Mouse (Mus musculus) ES-Bruce4 (cell line): ENCODE results near the gene Ryr1. TPM values are rescaled to one million over a fixed set of nuclear protein-coding genes. Genes with fewer than 3 reads are reported as not detected.

ENCODE experiments used
- H3K27ac ChIP-seq: 2 replicates; pipeline ENCODE4 v1.5.1; 2012; ENCODE audit warnings: low read length, inconsistent platforms; ENCODE audit not compliant: insufficient read depth
- H3K27me3 ChIP-seq: 2 replicates; pipeline ENCODE4 v1.6.1; 2012; ENCODE audit warnings: mild to moderate bottlenecking, low read length, inconsistent platforms; ENCODE audit not compliant: control insufficient read depth, poor library complexity, insufficient read depth, severe bottlenecking
- H3K36me3 ChIP-seq: 2 replicates; pipeline ENCODE4 v1.6.1; 2012; ENCODE audit warnings: inconsistent platforms, mild to moderate bottlenecking, low read length, moderate library complexity; ENCODE audit not compliant: control insufficient read depth, poor library complexity, insufficient read depth, severe bottlenecking
- H3K4me1 ChIP-seq: one replicate; pipeline ENCODE4 v1.8.1; 2011; ENCODE audit warnings: low read length; ENCODE audit not compliant: control insufficient read depth, insufficient read depth
- H3K4me3 ChIP-seq: 2 replicates; pipeline ENCODE4 v1.5.1; 2011; ENCODE audit warnings: low read depth, mild to moderate bottlenecking, low read length
- H3K9ac ChIP-seq: 2 replicates; pipeline ENCODE4 v1.6.1; 2012; ENCODE audit warnings: low read depth, mild to moderate bottlenecking, inconsistent platforms; ENCODE audit not compliant: poor library complexity, severe bottlenecking
- H3K9me3 ChIP-seq: replicated peaks from 2 replicates; pipeline ENCODE4 v1.6.1; 2012; ENCODE audit warnings: mild to moderate bottlenecking, low read length, inconsistent platforms; ENCODE audit not compliant: control insufficient read depth, poor library complexity, insufficient read depth, severe bottlenecking
- CTCF ChIP-seq: IDR thresholded peaks from one replicate; pipeline ENCODE4 v1.8.1; 2011; ENCODE audit warnings: low read depth, low read length
- EP300 ChIP-seq: IDR thresholded peaks from 2 replicates; pipeline ENCODE4 v1.6.1; 2011; ENCODE audit warnings: low read depth, low read length; ENCODE audit not compliant: insufficient read depth
- POLR2A ChIP-seq: IDR thresholded peaks from one replicate; pipeline ENCODE4 v1.8.1; 2011; ENCODE audit warnings: low read length; ENCODE audit not compliant: insufficient read depth
- polyA plus RNA-seq: library from polyadenylated mRNA; stranded (reverse); fragments of >200 nt; gene quantifications from 2 replicates; pipeline ENCODE4 v1.2.4, GENCODE M21; 2011; ENCODE audit warnings: low read depth; ENCODE audit not compliant: missing spikeins, insufficient read depth, insufficient read length

The Ryr1 gene
- 8.4 and 10.3 TPM in 2 replicates for polyA plus RNA-seq

DNA sequence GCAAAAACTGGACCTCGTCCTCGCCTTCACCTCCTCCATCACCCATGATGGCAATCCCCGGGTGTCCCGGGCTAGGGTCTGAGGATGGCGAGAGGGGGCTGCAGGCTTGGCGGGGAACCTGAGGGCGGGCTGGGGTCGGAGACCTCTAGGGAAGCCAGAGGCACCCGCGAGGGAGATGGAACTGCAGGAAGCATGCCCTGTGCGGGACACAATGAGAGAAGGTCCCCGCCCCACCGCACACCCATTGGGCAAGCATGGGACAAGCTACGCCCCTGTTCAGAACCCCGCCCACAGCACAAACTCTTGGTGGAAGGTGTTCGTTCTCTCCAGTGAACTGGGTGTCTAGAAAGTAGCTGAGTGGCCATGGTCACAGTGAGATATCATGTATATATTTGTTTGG lies at the start of gene Ryr1:
TSS of gene Ryr1 (minus strand) at position 210 of the 400 bp plus-strand sequence.
- H3K4me1 ChIP-seq: peaks cover 8% of the 10 kb centered on the region
- TF ChIP-seq POLR2A (peak; percentile 77), EP300 (no peak)
- H3K9me3 ChIP-seq: no peaks in the 10 kb centered on the region
- no peaks in the 10 kb centered on the region for H3K36me3 ChIP-seq
- no peaks in the 10 kb centered on the region for H3K27me3 ChIP-seq
- H3K27ac ChIP-seq: peak within 1 kb of the TSS; percentile 74
- peak within 1 kb of the TSS; percentile 61 for H3K9ac ChIP-seq
- H3K4me3 ChIP-seq: peak within 1 kb of the TSS; percentile 79

DNA sequence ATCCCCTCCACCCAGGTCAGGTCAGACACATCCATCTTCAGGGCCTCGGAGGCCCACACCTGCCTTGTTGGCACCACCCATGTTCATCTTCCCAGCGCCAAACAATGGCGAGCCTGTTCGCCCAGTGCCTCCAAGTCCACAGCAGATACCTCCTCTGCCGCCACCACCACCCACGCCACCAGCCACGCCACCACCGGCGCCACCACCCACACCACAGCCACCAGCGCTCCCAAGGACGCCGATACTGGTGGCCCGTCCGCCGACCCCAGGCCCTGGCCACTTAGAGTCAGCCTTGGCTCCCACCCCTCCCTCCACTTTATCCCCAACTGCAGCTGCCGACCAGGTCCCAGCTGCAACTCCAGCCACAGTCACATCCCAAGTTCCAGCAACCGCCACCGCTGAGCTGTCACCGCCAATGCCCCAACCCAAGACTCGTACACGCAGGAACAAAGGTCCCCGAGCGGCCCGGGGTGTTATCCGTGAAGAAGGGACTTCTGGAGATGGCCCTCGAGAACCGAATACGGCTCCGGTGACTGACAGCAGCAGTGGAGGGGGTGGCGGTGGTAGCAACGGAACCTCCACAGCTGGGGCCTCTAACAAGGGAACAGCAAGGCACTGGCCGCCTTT lies 47.5 kb upstream of the Ryr1 start:
- Histone ChIP-seq H3K36me3 (peaks cover 13% of the 10 kb centered on the region), H3K27me3 (no peaks in the 10 kb centered on the region), H3K9ac (no peak overlapping the region), H3K9me3 (no peaks in the 10 kb centered on the region), H3K4me1 (no peaks in the 10 kb centered on the region), H3K27ac (no peak overlapping the region), H3K4me3 (no peak overlapping the region)
- TF ChIP-seq POLR2A: no peak
- no peak for TF ChIP-seq EP300
- TF ChIP-seq CTCF: no peak

DNA sequence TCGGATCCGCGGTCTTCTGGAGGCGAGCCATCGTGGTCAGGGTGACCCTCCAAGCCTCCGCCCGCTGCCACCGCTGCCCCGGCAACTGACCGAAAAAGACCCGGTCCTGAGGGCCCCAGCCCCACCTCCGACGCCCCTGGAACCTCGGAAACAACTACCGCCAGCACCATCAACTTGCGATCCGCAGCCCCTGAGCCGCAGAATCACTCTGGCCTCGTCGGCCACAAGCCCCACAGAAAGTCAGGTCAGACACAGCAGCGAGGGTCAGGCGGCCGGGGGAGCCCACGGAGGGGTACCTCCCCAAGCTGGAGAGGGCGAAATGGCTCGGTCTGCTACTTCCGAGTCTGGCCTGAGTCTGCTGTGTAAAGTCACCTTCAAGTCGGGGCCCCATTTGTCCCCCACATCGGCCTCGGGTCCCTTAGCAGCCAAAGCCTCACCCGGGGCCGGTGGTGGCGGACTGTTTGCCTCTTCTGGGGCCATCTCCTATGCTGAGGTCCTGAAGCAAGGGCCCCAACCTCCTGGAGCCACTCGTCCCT lies 46.7 kb upstream of the Ryr1 start:
- H3K36me3 ChIP-seq: peaks cover 13% of the 10 kb centered on the region
- H3K9me3 ChIP-seq: no peaks in the 10 kb centered on the region
- peak overlapping the region; percentile 6; the same call in 1 of the 2 replicates for H3K4me3 ChIP-seq
- H3K27ac ChIP-seq: no peak overlapping the region
- no peaks in the 10 kb centered on the region for H3K27me3 ChIP-seq
- peaks cover 2% of the 10 kb centered on the region for H3K4me1 ChIP-seq
- TF ChIP-seq CTCF (no peak), EP300 (no peak), POLR2A (no peak)
- H3K9ac ChIP-seq: peak overlapping the region; percentile 6; the same call in 1 of the 2 replicates

DNA sequence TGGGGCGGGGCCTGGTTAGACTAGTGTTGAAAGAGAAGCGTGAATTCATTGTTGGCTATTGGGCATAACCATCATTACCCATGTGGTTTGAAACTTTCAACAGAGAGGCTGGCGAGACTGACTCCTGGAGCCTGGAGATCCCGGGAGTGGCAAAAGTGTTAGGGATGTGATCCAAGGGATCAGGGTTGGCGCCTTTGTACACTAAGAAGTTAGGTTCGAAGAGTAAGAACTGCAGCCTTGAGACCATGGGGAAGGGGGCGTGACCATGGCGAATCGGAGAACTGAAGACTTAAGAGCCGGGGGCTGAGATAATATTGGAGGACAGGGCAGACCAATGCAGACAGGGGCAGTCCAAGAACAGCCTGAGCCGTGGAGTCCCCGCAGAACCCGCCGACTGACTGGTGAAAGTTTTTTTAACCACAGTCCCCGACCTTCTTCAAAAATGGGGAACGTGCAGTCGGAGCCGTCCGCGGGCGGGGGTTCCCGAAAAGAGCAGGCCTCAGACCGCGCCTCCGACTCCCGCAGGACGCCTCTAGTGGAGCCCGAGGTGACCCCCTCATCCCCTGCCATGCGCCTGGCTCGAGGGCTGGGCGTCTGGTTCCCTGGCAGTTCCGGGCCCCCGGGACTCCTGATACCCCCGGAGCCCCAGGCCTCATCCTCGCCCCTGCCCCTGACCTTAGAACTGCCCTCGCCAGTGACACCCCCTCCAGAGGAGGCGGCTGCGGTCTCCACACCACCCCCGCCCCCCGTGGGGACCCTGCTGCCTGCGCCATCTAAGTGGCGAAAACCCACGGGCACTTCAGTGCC lies 46.0 kb upstream of the Ryr1 start:
- peaks cover 2% of the 10 kb centered on the region for H3K4me1 ChIP-seq
- no peaks in the 10 kb centered on the region for H3K9me3 ChIP-seq
- TF ChIP-seq POLR2A (no peak), EP300 (no peak), CTCF (no peak)
- H3K9ac ChIP-seq: peak overlapping the region; percentile 76; the same call in 1 of the 2 replicates
- H3K4me3 ChIP-seq: peak overlapping the region; percentile 69
- H3K27me3 ChIP-seq: no peaks in the 10 kb centered on the region
- no peak overlapping the region for H3K27ac ChIP-seq
- H3K36me3 ChIP-seq: peaks cover 8% of the 10 kb centered on the region

DNA sequence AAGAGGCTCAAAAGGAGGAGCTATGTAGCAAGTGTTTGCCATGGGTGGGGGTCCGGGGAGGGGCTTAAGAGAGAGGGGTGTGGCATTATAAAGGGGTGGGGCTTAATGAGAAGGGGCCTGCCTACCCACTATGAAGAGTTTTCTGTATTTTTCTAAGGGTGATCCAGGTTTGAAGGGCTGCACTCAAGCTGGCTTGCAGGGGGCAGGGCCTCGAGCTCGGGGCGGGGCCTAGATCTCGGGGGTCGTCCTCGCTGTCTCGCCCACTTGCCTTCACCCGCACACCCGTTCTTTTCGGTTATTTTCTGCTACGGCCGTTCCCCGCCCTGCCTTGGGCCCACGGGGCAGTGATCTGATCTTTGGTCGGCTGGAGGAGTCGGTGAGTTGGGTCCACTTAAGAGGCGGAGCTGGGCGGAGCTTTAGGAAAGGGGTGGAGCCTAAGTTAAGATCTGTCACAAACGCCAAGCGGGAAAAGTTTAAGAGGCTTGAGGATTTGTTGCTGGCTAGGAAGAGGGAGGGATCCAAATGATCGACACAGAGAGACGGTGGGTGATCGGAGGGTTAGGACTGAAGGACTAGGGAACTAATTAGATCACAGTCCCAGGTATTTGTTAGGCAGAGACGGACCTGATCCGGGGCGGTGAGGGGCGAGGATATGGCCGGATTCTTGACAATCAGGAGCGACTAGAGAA lies 45.2 kb upstream of the Ryr1 start, which contains the start of the genes Ggn and Spred3:
TSS of gene Ggn (plus strand) at position 145 of the 689 bp plus-strand sequence.
TSS of gene Spred3 (minus strand) at position 346 of the 689 bp plus-strand sequence.
- Histone ChIP-seq H3K9me3 (no peaks in the 10 kb centered on the region), H3K27me3 (no peaks in the 10 kb centered on the region), H3K4me1 (peaks cover 2% of the 10 kb centered on the region), H3K4me3 (peak within 1 kb of the TSS; percentile 69), H3K27ac (0 out of 2 replicates have a peak within 1 kb of the TSS, but pooled peaks have one; percentile 43), H3K36me3 (peaks cover 1% of the 10 kb centered on the region), H3K9ac (peak within 1 kb of the TSS; percentile 76)
- TF ChIP-seq EP300 (no peak), CTCF (no peak), POLR2A (no peak)
